Mouse (Mus musculus): ENCODE data around the gene Trpc1.

DNA sequence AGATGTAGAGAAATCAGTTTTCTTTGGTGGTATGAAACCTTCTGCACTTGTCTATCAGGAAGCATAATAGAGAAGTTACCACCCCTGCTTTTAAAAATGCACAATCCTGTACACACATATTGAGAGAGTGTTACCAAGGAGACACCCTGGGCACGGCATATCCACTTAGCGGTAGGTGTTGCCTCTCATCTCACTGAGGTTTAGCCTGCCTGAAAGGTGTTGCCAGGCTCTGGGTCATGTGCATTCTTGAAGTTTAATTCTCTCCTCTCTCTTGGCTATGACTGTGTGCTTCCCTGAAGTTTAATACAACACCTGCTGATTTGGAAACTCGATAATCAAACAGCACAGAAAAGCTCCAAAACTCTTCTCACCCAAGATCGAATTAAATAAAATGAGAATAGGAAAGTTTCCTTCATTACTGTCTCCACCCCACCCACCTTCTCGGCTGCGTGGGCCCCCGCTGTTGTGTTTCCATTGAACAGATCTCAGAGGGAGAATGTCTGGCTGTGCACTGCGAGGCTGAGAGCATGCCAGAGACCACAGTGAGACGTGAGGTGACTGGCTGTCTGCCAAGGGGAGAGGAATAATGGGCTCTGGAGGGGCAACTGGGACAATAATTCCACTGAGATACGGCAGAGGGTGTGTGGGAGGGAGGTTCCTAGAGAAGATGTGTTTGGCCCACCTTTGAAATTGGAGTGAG is 85.7 kb downstream of the Trpc1 start:
- TF ChIP-seq ZNF384 (IDR thresholded peaks at IDR 0.05; ENCODE audit: low read depth, low read length), result no peak
- TF ChIP-seq CHD2 (IDR thresholded peaks at IDR 0.05; ENCODE audit: low read depth, low read length), result no peak

Data from ES-E14 (cell line).